Mouse (Mus musculus): ENCODE measurements around the gene Slc38a3. TPM values are rescaled to one million over a fixed set of nuclear protein-coding genes. Genes with fewer than 3 reads are reported as not detected.

Gene Slc38a3
- polyA plus RNA-seq, 2 experiments from 2014 or later: not detected

DNA sequence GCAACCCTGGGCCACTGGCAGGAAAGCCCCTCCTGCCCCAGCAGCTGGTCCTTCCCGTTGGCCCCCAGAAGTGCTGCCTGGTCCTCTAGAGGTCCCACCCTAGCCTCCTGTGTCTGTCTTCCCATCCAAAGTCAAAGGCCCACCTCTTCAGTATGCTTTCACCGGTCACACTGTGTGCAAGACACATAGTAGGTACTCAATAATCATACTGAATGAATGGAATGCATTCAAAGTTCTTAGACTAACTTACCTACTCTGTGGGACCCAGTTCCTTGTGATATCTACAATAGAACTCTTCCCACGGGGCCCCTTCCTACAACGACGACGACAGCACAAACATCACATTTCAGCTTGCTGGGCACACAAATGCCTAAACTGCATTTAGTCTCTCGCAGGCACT is 4.0 kb downstream of the Slc38a3 start:
- ATAC-seq: no peak

DNA sequence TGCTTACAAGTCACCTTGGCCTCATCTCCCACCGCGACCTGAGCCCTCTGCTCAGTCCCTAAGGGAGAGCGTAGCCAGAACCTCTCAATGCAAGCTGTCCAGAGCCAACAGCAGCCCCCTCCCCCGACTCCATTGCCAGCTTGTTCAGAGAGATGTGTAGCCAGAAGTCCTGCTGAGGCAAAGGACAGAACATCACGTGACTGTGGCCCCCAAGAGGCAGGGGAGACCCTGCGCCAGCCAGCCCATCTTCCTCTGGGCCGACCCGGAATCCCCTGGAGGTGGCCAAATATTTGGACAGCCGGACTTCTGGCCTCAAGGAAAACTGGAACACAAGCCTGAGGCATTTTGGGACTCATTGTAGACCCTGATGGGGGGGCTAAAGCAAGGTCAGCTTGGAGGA is 5.8 kb downstream of the Slc38a3 start:
- ATAC-seq: no peak

- ATAC-seq: no peak
Measured at GRCm38 (mm10) chr9:107662342-107662741, 7.0 kb downstream of the Slc38a3 start.

- no peak for ATAC-seq
Measured at GRCm38 (mm10) chr9:107660777-107661176, 8.6 kb downstream of the Slc38a3 start.

DNA sequence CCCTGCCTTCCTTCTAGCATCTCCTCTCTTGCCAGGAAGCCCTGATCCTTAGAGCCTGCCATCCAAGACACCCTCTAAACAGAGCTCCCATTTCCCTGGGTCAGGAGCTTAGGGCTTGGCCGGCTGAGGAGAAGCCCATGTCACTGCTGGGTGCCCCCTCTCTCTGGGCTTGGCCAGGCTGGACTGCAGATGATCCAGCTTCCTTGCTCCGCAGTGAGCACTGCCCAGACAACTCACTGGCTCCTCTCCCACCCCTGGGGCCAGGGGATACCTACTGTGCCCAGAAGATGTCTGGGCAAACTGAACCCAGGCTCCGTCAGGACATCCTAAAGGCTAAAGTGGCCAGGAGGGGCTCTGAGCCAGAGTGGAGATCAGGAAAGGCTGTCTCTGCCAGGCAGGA is 9.4 kb downstream of the Slc38a3 start:
- no peak for ATAC-seq

GRCm38 (mm10) chr9:107659551-107659950 is 9.8 kb downstream of the Slc38a3 start:
- no peak for ATAC-seq

DNA sequence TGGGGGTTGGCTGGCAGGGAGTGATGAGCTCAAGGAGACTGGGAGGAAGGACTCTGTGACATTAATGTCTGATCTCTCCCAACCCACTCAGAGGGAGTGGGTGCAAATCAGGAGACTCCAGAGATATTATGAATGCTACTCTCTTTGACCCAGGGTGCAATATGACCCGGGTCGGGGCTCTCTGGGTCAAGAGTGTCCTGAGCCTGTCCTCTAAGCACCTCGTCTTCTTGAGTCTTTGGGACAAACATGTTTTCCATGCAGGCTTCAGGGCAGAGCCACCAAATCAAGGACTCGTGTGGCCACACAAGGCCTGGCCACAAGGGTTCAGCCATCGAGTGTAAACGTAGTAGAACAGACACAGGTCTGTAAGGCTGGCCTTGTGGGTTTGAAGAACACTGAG is 11.2 kb downstream of the Slc38a3 start:
- no peak for ATAC-seq

DNA sequence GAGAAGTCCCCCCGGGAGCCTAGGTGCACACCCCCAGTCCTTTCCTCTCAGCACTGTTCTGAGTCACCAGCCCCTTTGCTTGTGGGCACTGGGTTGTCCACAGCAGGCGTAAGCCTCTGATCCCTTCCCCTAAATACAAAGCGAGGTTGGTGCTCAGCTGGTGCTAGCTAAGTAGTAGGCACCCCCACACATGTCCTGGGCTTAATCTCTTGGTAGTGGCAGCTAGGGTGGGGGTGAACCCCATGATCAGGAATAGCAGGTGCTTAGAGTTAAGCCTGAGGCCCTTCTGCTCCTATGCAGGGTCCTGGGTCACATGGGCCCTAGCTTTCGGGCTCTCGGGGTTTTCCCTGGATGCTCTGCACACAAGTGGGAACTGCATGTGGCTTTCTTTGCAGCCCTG is 12.2 kb downstream of the Slc38a3 start:
- no peak for ATAC-seq

- no peak for ATAC-seq
Measured at GRCm38 (mm10) chr9:107654585-107654984, 14.7 kb downstream of the Slc38a3 start.

DNA sequence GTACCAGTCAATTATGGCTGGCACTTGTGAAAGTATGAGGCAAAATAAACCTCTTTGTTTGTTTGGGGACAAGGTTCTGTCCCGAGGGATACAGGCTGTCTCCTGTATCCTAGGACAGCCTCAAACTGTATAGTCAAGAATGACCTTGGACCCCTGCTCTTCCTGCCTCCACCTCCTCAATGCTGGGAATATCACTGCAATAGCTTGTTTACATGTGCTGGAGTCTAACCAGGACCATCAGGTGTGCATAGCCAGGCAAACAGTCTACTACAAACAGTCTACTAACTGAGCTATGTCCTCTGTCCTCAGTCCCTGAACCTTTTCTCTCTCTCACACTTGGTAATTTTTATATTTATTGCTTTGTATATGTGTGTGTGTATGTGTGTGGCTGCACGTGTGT is 15.9 kb downstream of the Slc38a3 start:
- no peak for ATAC-seq

GRCm38 (mm10) chr9:107650708-107651481 is 18.4 kb downstream of the Slc38a3 start:
- ATAC-seq: no peak

GRCm38 (mm10) chr9:107650225-107650624 is 19.1 kb downstream of the Slc38a3 start:
- no peak for ATAC-seq

DNA sequence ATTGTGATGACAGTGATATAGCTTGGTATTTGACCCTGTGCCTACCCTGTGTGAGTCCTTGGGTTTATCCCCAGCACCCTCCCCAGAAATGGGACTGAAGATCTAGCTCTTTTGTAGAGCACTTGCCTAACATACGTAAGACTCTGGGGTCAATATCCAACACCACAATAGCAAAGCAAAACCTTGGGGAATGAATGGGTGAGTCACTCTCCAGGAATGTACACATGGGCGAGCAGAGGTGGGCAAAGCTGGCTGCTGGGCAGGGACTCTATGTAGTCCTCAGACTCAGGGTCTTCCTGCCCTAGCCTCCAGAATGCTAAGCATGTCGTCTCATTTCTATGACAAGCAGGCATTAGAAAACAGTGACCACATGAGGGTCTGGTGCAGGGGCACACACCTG is 20.6 kb downstream of the Slc38a3 start:
- no peak for ATAC-seq

GRCm38 (mm10) chr9:107646975-107647374 is 22.4 kb downstream of the Slc38a3 start:
- no peak for ATAC-seq

DNA sequence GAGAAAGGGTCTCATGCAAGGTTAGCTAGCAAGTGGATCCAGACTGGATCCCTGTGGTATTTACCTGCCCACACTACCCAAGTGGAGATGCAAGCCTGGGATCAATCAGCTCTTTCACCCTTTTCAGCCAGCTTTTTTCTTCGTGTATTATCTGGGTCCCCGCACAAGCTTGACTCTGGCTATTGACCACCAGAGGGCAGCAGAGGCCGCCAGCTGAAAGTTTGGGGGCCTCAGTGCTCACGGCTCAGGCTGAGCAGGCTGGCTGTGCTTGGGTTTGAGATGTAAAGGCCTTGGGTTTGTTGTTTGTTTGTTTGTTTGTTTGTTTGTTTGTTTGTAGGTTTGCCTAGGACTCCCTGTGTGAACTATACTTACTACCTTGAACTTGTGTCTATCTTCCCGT is 23.8 kb downstream of the Slc38a3 start:
- peak; percentile 55 for ATAC-seq

DNA sequence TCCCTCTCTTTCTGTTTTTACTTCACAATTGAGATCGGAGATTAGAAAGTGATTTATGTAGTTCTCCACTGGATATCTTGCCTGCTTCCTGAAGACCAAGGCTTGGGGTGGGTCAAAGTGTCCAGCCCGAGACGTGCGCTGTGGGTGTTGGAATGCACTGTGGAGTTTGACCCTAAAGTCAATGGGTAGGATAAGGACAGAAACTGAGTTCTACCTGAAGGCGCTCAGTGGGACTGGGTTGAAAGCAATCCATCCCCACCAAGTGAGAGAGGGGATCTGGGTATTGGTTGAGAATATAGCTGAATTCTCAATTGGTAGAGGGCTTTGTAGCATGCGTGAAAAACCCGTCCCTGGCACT is 24.2 kb downstream of the Slc38a3 start:
- no peak for ATAC-seq

- peak; percentile 86 for ATAC-seq
Measured at GRCm38 (mm10) chr9:107644495-107645152, 24.7 kb downstream of the Slc38a3 start.

- no peak for ATAC-seq
Measured at GRCm38 (mm10) chr9:107643544-107644214, 25.7 kb downstream of the Slc38a3 start.

DNA sequence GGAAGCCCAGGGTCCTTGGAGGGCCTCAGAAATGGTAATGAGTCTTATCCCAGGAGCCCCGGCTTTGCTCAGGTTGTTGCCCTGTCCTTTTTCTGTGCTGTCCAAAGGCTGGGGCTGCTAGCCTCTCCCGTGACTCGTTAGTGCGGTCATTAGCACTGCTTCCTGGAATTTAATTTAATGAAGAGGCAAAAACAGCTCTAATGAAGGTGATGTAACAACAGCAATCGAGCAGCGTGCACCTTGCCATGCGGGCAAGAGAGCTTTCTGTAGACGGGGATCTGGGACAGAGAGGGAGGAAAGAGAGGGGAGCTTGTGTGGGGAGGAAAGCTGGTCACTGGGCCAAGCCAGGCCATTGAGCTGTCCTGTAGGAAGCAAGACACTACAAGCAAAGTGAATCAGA is 27.7 kb downstream of the Slc38a3 start:
- ATAC-seq: no peak

DNA sequence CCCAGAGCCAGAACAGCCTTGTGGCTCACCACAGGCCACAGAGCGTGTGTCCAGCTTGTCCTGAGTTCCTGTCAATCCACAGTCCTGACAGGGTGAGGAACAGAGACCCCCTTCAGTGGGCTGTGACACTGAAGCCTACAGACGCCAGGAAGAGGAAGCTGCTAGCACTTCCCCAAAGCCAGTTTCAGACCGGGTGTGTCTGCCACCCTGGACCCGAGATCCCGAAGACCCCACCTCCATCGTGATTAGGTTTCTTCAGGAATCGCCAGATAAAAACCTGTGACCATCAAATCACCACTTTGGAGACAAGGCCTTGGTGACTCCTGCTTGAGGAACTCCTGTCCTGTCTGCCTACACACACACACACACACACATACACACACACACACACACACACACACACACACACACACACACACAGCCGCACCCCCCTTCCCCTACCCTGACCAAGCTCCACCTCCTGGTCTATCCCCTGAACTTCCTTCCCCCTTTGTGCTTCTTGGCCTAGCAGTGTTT is 29.0 kb downstream of the Slc38a3 start:
- ATAC-seq: no peak

- ATAC-seq: no peak
Measured at GRCm38 (mm10) chr9:107637070-107637469, 32.3 kb downstream of the Slc38a3 start.

DNA sequence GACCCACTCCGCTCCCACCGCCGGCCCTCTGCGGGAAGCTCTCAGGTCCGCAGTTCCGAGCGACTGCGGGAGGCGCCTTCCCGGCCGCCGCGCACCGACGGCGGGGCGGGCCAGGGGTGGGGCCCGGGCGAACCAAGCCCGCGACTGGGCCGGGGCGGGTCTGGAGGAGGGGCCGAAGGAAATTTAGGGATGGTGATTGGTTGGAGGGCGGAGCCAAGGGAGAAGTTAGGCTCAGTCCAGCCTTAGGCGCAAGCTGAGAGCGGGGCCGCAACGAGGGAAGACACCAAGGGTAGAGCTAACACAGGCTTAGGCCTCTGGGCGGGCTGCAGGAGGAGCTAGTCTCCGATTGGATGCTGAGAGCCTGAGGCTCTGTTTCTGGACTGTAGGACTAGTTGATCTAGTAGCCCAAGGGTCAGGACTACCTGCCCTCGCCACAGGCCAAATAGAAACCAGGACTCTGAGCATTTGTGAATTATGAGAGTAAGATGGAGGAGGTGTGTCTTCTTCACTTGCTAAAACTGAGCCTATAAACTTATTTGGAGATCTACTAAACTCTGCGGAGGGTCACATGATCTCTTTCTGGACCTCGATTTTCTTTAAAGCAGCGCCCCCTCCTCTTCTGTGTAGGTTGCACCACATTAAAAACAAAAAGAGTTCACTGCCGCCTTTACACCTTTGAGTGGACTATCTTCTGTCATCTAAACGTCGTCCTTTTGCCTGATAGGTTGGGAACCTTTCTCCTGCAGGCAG is 33.9 kb downstream of the Slc38a3 start, which contains the start of gene Gnai2:
Gnai2 (minus strand) TSS at position 89 of the 750 bp plus-strand sequence.
- ATAC-seq: peak; percentile 79

Data from activated CD4-positive, CD25-positive, alpha-beta regulatory T cell, adult 4 months (primary cell).